Mouse (Mus musculus): ENCODE data around the gene Ddx20. TPM values are rescaled to one million over a fixed set of nuclear protein-coding genes. Genes with fewer than 3 reads are reported as not detected.
A peak's percentile ranks its signal among the peaks of the same experiment; 100 is the strongest.
"Not testable (repeated sequence)": the region's sequence is repeated elsewhere in the genome, so short reads cannot be mapped to it uniquely, and the experiment has no call there.

The Ddx20 gene
- total RNA-seq, 2 experiments from 2014 or later: 10.7 to 10.9 TPM

GRCm38 (mm10) chr3:105704031-105705008, 16.9 kb upstream of the Ddx20 start, which contains the start of gene Inka2:
Inka2 (plus strand) TSS chr3:105704599.
- TF ChIP-seq CTCF (IDR thresholded peaks at IDR 0.05): no peak
- intact Hi-C loops (cut with DNase I): loop anchor here (1.0 kb wide), 1 partner anchor 10 kb away; no protein-coding TSS in a partner anchor
- Histone ChIP-seq H3K4me3 (peak within 1 kb of the TSS; percentile 81), H3K27ac (peak within 1 kb of the TSS; percentile 92)
- peak; percentile 91 for DNase-seq

DNA sequence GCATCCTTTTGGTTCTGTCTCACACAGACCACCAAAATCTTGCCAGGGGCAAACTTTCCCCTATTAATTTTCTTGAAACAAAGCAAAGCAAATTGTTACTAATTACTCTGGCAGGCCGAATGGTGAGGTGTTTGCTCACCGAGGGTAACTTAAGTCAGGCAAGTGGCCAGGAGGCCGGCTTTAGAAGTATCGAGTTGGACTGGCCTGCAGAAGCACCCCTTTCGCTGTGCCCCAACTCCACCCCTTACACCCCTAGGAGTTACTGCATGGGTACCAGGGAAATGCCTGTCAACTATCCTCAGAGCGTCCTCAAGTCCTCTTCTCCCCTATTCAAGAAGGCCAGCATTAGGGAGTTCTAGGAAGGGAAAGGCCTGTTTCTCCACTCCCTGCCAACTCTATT, 16.2 kb upstream of the Ddx20 start:
- no peak for TF ChIP-seq CTCF (IDR thresholded peaks at IDR 0.05)
- peak overlapping the region; percentile 81 for H3K4me3 ChIP-seq
- peak overlapping the region; percentile 92 for H3K27ac ChIP-seq
- no peak for DNase-seq
- intact Hi-C loops (cut with DNase I): loop anchor here (2.0 kb wide), 1 partner anchor 15 kb away; no protein-coding TSS in a partner anchor

DNA sequence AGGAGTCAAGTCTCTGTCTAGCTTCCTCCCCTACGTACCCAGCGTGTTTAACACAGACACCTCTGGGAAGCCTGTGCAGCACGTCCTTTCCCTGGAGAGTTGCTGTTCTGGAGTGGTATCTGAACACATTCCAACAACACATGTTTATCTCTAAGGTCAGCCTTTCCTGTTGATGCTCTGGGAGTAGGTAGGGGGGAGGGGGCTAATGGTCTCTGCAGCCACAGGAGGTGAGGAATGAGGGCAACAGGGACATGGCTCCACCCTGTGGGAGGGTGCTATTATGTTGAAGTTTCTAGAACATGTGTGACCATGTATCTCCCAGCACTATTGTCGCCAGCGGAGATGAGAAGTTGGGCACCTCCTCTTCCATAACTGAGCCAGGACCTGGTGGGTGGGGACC, 14.0 kb upstream of the Ddx20 start:
- peak overlapping the region; percentile 18 for H3K4me3 ChIP-seq
- intact Hi-C loops (cut with DNase I): no loop called here
- peak; percentile 41 for DNase-seq
- peak overlapping the region; percentile 92 for H3K27ac ChIP-seq
- TF ChIP-seq CTCF (IDR thresholded peaks at IDR 0.05): no peak

- Histone ChIP-seq H3K27ac (peak overlapping the region; percentile 92), H3K4me3 (peak overlapping the region; percentile 18)
- DNase-seq; intact Hi-C loops (cut with DNase I): not testable (repeated sequence)
Measured at GRCm38 (mm10) chr3:105700786-105701185, 13.4 kb upstream of the Ddx20 start.

DNA sequence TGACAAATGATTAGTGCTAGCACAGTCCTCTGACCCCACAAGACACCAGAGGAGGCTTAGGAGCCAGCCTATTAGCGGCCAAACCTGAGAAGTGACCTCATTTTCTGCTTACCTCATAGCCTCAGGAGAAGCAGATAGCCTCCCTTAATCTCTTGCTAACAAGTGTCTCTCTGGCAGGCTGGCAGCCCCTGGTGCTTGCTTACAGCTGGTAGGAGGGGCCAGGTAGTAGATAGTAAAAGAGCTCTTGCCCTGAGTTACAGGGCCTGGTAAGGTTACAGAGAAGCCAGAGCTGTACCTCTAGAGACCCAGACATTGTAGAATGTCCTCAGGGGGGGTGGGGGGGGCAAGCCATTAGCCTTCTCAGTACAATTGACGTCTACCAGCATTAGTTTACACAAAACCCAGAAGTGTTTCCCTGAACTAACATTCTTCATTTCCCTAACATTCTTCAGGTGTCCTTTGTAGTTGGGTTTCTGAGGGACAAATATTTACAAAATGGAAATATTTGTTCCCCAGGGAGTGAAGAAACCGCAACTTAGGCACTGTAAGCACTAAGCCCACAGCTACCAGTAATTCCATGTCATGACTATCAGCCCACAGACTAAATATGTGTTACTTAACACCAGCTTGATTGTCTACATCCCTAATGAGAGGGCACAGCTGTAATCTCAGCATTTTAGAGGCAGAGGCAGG, 12.0 kb upstream of the Ddx20 start:
- TF ChIP-seq CTCF (IDR thresholded peaks at IDR 0.05): no peak
- DNase-seq: peak; percentile 37
- Histone ChIP-seq H3K4me3 (no peak overlapping the region), H3K27ac (peak overlapping the region; percentile 73)
- intact Hi-C loops (cut with DNase I): no loop called here

DNA sequence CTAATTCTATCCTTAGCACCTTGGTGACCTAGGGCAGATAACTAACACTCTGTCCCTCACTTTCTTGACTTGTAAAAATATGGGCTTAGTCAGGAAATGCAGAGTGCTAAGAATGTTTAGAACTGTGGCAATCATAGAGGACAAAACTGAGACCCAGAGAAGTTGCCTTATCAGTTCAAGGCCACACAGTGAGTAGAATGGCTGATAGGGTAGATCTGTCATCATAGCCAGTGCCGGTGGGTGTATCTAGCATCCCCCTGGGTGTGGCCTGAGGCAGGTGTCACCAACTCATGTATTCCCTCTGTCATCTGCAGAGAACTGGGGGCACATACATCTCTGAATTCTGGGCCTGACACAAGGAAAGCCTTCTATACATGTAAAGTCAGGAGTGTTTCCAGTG, 10.9 kb upstream of the Ddx20 start:
- intact Hi-C loops (cut with DNase I): no loop called here

GRCm38 (mm10) chr3:105697148-105697441, 9.7 kb upstream of the Ddx20 start:
- Histone ChIP-seq H3K27ac (peak overlapping the region; percentile 82), H3K4me3 (no peak overlapping the region)
- intact Hi-C loops (cut with DNase I): no loop called here
- no peak for TF ChIP-seq CTCF (IDR thresholded peaks at IDR 0.05)
- no peak for DNase-seq

More for the DNA sequence above, 10.9 kb upstream of the Ddx20 start:
- no peak for TF ChIP-seq CTCF (IDR thresholded peaks at IDR 0.05)
- DNase-seq: no peak
- no peak overlapping the region for H3K4me3 ChIP-seq
- peak overlapping the region; percentile 20; the same call in 1 of the 2 replicates for H3K27ac ChIP-seq

- Histone ChIP-seq H3K27ac (peak overlapping the region; percentile 82), H3K4me3 (peak overlapping the region; percentile 54)
- intact Hi-C loops (cut with DNase I): no loop called here
- TF ChIP-seq CTCF (IDR thresholded peaks at IDR 0.05): no peak
- peak; percentile 32 for DNase-seq
Measured at GRCm38 (mm10) chr3:105696387-105697147, 9.2 kb upstream of the Ddx20 start.

GRCm38 (mm10) chr3:105695476-105696386, 8.4 kb upstream of the Ddx20 start:
- peak overlapping the region; percentile 82 for H3K27ac ChIP-seq

DNA sequence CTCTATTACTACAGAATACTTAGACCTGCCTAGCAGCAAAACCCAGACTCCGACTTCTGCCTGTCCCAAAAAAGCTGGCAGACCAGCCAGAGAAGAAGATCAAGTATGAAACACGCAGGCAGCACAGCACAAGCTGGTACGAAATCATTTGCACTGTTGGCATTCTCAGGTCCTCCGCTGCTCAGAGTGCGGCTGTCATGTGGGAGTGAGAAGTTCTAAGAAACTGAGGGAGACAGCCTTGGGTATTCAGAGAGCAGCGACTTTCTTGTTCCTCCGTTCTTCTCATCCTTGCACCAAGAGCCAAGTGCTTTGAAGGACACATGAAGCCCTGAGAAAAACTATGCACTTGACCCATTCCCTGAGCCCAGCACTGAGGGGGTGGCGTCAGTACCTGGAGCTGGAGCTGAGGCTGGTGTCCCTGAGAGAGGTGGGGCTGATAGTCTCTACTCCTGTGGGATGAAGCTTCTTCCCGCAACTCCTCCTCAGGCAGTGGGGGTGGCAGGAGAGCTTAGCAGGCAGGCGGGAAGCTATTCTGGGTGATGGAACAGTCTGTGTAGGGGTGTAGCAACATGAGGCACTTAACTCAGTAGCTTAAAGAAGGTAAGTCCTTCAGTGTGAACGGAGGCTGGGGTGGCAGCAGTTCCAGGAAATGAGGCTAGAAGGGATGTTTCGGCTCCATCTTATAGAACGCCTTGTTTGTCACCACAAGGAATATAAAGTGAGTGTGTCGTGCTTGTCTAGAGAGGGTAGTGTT, 6.1 kb upstream of the Ddx20 start:
- intact Hi-C loops (cut with DNase I): no loop called here

More at GRCm38 (mm10) chr3:105695476-105696386, 8.4 kb upstream of the Ddx20 start:
- peak; percentile 40 for DNase-seq
- TF ChIP-seq CTCF (IDR thresholded peaks at IDR 0.05): no peak
- peak overlapping the region; percentile 54 for H3K4me3 ChIP-seq
- intact Hi-C loops (cut with DNase I): no loop called here

GRCm38 (mm10) chr3:105688536-105688935, 1.2 kb upstream of the Ddx20 start:
- 0 out of 2 replicates have a peak overlapping the region, but pooled peaks have one; percentile 4 for H3K27ac ChIP-seq
- H3K4me3 ChIP-seq: no peak overlapping the region
- intact Hi-C loops (cut with DNase I): loop anchor here (5.0 kb wide), 1 partner anchor 269 kb away; the partner anchor contains the start of gene Wdr77
- DNase-seq: no peak
- TF ChIP-seq CTCF (IDR thresholded peaks at IDR 0.05): no peak

More for the DNA sequence above, 6.1 kb upstream of the Ddx20 start:
- Histone ChIP-seq H3K27ac (peak overlapping the region; percentile 82), H3K4me3 (no peak overlapping the region)
- no peak for TF ChIP-seq CTCF (IDR thresholded peaks at IDR 0.05)
- no peak for DNase-seq

All from gastrocnemius, adult 2 months (tissue).